ENCODE assay signal across 10 mouse cellular contexts in genomic region chr11:6030650-6031049, GRCm38 (mm10). TPM values are rescaled to one million over a fixed set of nuclear protein-coding genes. Genes with fewer than 3 reads are reported as not detected.
DNase-seq lines count a peak whose midpoint lies in the region; ATAC-seq and TF ChIP-seq lines count a peak whose summit lies in the region.
"Had no signal": no experiment of that assay in that cellular context is flagged by ENCODE, and none has a peak within 500 bp of the region (broad histone marks: within the 10 kb centered on the region; RNA-seq: fewer than 3 reads in every experiment).

No protein-coding gene starts in this region.

- H3K4me3 ChIP-seq in hindbrain, embryonic 14.5 days (replicated peaks; ENCODE audit: low read length) = no peak overlapping the region
- H3K4me3 ChIP-seq in hindbrain, embryonic 12.5 days = no peak overlapping the region
- H3K4me3 ChIP-seq in E14TG2a.4 (replicated peaks; ENCODE audit: low read length) = 0 out of 2 replicates have a peak overlapping the region, but pooled peaks have one; percentile 26
- H3K4me3 ChIP-seq in midbrain, embryonic 14.5 days (replicated peaks; ENCODE audit: low read depth, low read length) = no peak overlapping the region
- no peak overlapping the region for H3K4me3 ChIP-seq in liver, embryonic 12.5 days
- H3K4me3 ChIP-seq: embryonic facial prominence, embryonic 12.5 days; limb, embryonic 15.5 days had no signal

- peak; percentile 41; the same call in 1 of the 2 replicates for ATAC-seq in hindbrain, embryonic 14.5 days (ENCODE audit: low FRiP score)
- no peak for ATAC-seq in hindbrain, embryonic 12.5 days (ENCODE audit: low FRiP score)
- ATAC-seq in midbrain, embryonic 14.5 days (ENCODE audit: low FRiP score, low TSS enrichment) = no peak
- no peak for ATAC-seq in liver, embryonic 12.5 days

- no peak overlapping the region; the same call in 1 of the 2 replicates for H3K27ac ChIP-seq in hindbrain, embryonic 14.5 days
- H3K27ac ChIP-seq in hindbrain, embryonic 12.5 days = no peak overlapping the region
- H3K27ac ChIP-seq in midbrain, embryonic 14.5 days (replicated peaks; ENCODE audit: low read depth, low read length) = no peak overlapping the region
- H3K27ac ChIP-seq in liver, embryonic 12.5 days = no peak overlapping the region
- H3K27ac ChIP-seq: embryonic facial prominence, embryonic 12.5 days; limb, embryonic 15.5 days had no signal

- no peak overlapping the region for H3K9ac ChIP-seq in hindbrain, embryonic 14.5 days
- H3K9ac ChIP-seq in hindbrain, embryonic 12.5 days = no peak overlapping the region
- H3K9ac ChIP-seq in midbrain, embryonic 14.5 days (replicated peaks; ENCODE audit: low read length) = no peak overlapping the region
- H3K9ac ChIP-seq in liver, embryonic 12.5 days = no peak overlapping the region
- H3K9ac ChIP-seq: embryonic facial prominence, embryonic 12.5 days; limb, embryonic 15.5 days had no signal

- peak; percentile 78 for DNase-seq in hindbrain, embryonic 14.5 days (ENCODE audit: low spot score)
- DNase-seq in cerebellum, adult 9-10 months = peak; percentile 96
- DNase-seq in heart, adult 8-10 months (ENCODE audit: low spot score) = peak; percentile 59
- peak; percentile 55 for DNase-seq in midbrain, embryonic 14.5 days
- no peak for DNase-seq in thymus, postnatal 10 days (ENCODE audit: low spot score in 2 of 2)

- WGBS in hindbrain, embryonic 14.5 days = 82% methylated on average over 6 of the region's 6 CpGs
- WGBS in hindbrain, embryonic 12.5 days = 87% methylated on average over 6 of the region's 6 CpGs
- WGBS in midbrain, embryonic 14.5 days = 85% methylated on average over 6 of the region's 6 CpGs
- WGBS in liver, embryonic 12.5 days (ENCODE audit: insufficient replicate concordance) = 73% methylated on average over 6 of the region's 6 CpGs

- no peak for TF ChIP-seq CTCF in E14TG2a.4 (conservative IDR thresholded peaks at IDR 0.05; ENCODE audit: low read length)

- no peaks in the 10 kb centered on the region for H3K27me3 ChIP-seq in hindbrain, embryonic 14.5 days (ENCODE audit: control insufficient read depth, insufficient read depth, low read length)
- no peaks in the 10 kb centered on the region for H3K27me3 ChIP-seq in hindbrain, embryonic 12.5 days
- no peaks in the 10 kb centered on the region for H3K27me3 ChIP-seq in E14TG2a.4 (ENCODE audit: insufficient read depth, low read length)
- H3K27me3 ChIP-seq in midbrain, embryonic 14.5 days (ENCODE audit: control insufficient read depth, insufficient read depth, low read length) = no peaks in the 10 kb centered on the region
- no peaks in the 10 kb centered on the region for H3K27me3 ChIP-seq in liver, embryonic 12.5 days (replicated peaks)
- H3K27me3 ChIP-seq: embryonic facial prominence, embryonic 12.5 days; limb, embryonic 15.5 days had no signal

- no peaks in the 10 kb centered on the region for H3K4me1 ChIP-seq in hindbrain, embryonic 14.5 days (replicated peaks; ENCODE audit: control insufficient read depth, insufficient read depth, low read length)
- H3K4me1 ChIP-seq in hindbrain, embryonic 12.5 days = no peaks in the 10 kb centered on the region
- H3K4me1 ChIP-seq in E14TG2a.4 (replicated peaks; ENCODE audit: low read depth, low read length) = peaks cover 68% of the 10 kb centered on the region
- H3K4me1 ChIP-seq in midbrain, embryonic 14.5 days (ENCODE audit: control insufficient read depth, insufficient read depth, low read length) = no peaks in the 10 kb centered on the region
- H3K4me1 ChIP-seq in liver, embryonic 12.5 days = no peaks in the 10 kb centered on the region
- H3K4me1 ChIP-seq: embryonic facial prominence, embryonic 12.5 days had no signal

- H3K9me3 ChIP-seq in hindbrain, embryonic 14.5 days (ENCODE audit: control insufficient read depth, low read length) = no peaks in the 10 kb centered on the region
- H3K9me3 ChIP-seq in hindbrain, embryonic 12.5 days (replicated peaks) = no peaks in the 10 kb centered on the region
- H3K9me3 ChIP-seq in E14TG2a.4 (ENCODE audit: low read length) = no peaks in the 10 kb centered on the region
- H3K9me3 ChIP-seq in midbrain, embryonic 14.5 days (ENCODE audit: control insufficient read depth, low read length) = no peaks in the 10 kb centered on the region
- H3K9me3 ChIP-seq in liver, embryonic 12.5 days (replicated peaks) = no peaks in the 10 kb centered on the region
- H3K9me3 ChIP-seq: embryonic facial prominence, embryonic 12.5 days; limb, embryonic 15.5 days had no signal

- no peaks in the 10 kb centered on the region; the same call in 1 of the 2 replicates for H3K36me3 ChIP-seq in hindbrain, embryonic 14.5 days (replicated peaks; ENCODE audit: control insufficient read depth, insufficient read depth)
- H3K36me3 ChIP-seq in hindbrain, embryonic 12.5 days = no peaks in the 10 kb centered on the region
- peaks cover 8% of the 10 kb centered on the region; the same call in 1 of the 2 replicates for H3K36me3 ChIP-seq in E14TG2a.4 (ENCODE audit: insufficient read depth, low read length)
- H3K36me3 ChIP-seq in midbrain, embryonic 14.5 days (ENCODE audit: control insufficient read depth, insufficient read depth, low read length) = no peaks in the 10 kb centered on the region
- H3K36me3 ChIP-seq in liver, embryonic 12.5 days = no peaks in the 10 kb centered on the region
- H3K36me3 ChIP-seq: embryonic facial prominence, embryonic 12.5 days; limb, embryonic 15.5 days had no signal

- no peak overlapping the region for H3K4me2 ChIP-seq in hindbrain, embryonic 14.5 days (replicated peaks)
- no peak overlapping the region for H3K4me2 ChIP-seq in hindbrain, embryonic 12.5 days (replicated peaks)
- H3K4me2 ChIP-seq in midbrain, embryonic 14.5 days (ENCODE audit: low read length) = no peak overlapping the region
- no peak overlapping the region for H3K4me2 ChIP-seq in liver, embryonic 12.5 days
- H3K4me2 ChIP-seq: embryonic facial prominence, embryonic 12.5 days; limb, embryonic 15.5 days had no signal

RNA-seq across cellular contexts. Expression of gene Camk2b, which starts 35.5 kb away (rescaled TPM):
- 117 and 126 TPM in 2 replicates for polyA plus RNA-seq in hindbrain, embryonic 14.5 days (2014; fragmentation: Nextera tagmentation; extraction: Ambion mirVana)
- 16.5 and 17.3 TPM in 2 replicates for polyA plus RNA-seq in hindbrain, embryonic 12.5 days (2016; fragmentation: Nextera tagmentation; extraction: Ambion mirVana)
- 10 to 100 TPM in 2 of 4 experiments, 1 to 10 TPM in 2; 6.5 to 14.8 (median 10.1) TPM for total RNA-seq in heart, adult 8-10 months (2022)
- polyA plus RNA-seq in midbrain, embryonic 14.5 days (2014; fragmentation: Nextera tagmentation; extraction: Ambion mirVana) = 85.6 and 124 TPM in 2 replicates
- 0.19 and 0.43 TPM in 2 replicates for polyA plus RNA-seq in liver, embryonic 12.5 days (2016; fragmentation: Nextera tagmentation; extraction: Ambion mirVana)

Comparison
In these comparisons a context has a peak if more than half of its experiments do, and no peak if none do; other contexts are left out.
1. DNase-seq: peak in hindbrain, embryonic 14.5 days (single experiment), cerebellum, adult 9-10 months (single experiment), heart, adult 8-10 months (single experiment) and midbrain, embryonic 14.5 days (single experiment); none in thymus, postnatal 10 days (0 of 2).
2. RNA of gene Camk2b, which starts 35.5 kb away (polyA plus RNA-seq): 117 to 126 TPM in hindbrain, embryonic 14.5 days, 85.6 to 124 TPM in midbrain, embryonic 14.5 days and 16.5 to 17.3 TPM in hindbrain, embryonic 12.5 days; 0.19 to 0.43 TPM in liver, embryonic 12.5 days; every median in the first group is over 10 times any median in the second.